Mouse (Mus musculus): ENCODE data around the gene Agap1.
A peak's percentile ranks its signal among the peaks of the same experiment; 100 is the strongest.

Gene Agap1

GRCm38 (mm10) chr1:89616556-89616955, 161.9 kb downstream of the Agap1 start:
- no peak for DNase-seq (ENCODE audit: low spot score)

- no peak for DNase-seq (ENCODE audit: low spot score)
These were observed 162.7 kb downstream of the Agap1 start for GRCm38 (mm10) chr1:89617336-89617735.

- DNase-seq (ENCODE audit: low spot score): no peak
These were observed 165.4 kb downstream of the Agap1 start for GRCm38 (mm10) chr1:89619963-89620362.

DNA sequence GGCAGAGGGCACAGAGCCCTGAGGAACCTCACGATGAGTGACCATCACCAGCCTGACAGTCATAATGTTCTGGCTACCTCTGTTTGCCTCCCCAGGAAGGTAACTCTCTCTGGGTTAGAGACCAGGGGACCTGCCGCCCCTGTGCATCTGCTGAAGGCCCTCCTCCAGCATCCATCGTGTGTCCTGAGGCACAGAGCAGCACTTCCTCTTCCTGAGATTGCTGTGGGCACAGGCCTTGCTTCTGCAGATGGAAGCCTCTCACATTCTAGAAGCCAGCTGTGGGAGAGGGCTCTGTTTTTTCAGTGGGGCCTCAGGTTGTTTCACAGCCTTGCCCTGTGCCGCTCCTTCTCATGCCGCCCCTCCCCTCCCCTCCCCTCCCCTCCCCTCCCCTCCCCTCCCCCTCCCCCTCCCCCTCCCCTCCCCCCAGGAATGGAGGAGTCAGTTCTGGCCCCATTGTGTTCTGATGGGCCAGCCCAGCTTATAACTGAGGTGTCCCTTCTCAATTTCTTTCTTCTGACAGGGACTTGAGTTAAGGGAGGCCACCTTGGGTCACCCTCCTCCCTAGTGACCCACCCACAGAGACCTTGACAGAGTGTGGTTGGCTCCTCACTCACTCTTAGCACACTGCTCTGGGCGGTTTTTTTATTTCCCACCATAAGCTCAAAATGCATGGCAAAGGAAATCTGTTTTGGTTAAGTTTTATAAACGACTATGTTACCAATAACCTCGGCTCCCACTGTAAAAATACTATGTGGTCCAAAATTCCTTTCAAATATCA, 166.6 kb downstream of the Agap1 start:
- no peak for DNase-seq (ENCODE audit: low spot score)

DNA sequence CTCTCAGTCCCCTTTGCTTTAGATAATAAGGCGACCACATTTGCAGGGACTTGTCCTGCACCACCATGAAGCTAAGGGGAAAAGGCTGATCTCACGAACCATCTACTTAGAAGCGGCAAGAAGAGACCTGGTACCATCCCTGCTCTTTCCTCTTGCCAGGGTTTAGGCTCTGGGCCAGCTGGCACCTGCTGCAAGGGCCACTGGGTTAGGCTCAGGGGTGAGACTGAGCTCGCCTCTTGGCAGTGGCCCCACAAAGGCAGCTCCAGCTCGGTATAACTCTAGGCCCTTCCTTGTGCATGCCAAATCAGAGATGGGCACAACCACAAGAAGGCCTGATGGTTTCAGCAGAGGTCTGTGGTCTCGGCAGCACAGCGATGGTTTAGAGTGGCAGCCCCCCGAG, 167.3 kb downstream of the Agap1 start:
- DNase-seq (ENCODE audit: low spot score): no peak

GRCm38 (mm10) chr1:89622801-89623200, 168.2 kb downstream of the Agap1 start:
- DNase-seq (ENCODE audit: low spot score): no peak

DNA sequence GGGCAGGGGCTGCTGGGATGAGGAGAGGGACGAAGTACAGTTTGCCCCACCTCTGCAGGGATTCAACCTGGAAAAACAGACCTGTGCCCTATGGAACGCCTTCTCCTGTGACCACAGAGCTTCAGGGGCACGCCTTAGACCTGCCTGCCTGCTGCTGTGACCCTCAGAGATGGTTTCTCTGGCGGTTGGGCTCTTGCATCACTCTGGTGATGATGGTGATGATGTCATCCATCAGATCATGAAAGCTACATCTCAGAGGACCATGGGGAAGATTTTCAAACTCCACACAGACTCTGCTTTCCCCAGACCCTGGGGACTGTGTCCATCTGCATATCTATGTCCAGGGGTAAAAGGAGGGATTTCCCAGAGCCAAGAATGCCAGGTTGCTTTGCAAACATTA, 170.7 kb downstream of the Agap1 start:
- DNase-seq (ENCODE audit: low spot score): no peak

GRCm38 (mm10) chr1:89625967-89626366, 171.4 kb downstream of the Agap1 start:
- no peak for DNase-seq (ENCODE audit: low spot score)

GRCm38 (mm10) chr1:89626940-89627339, 172.3 kb downstream of the Agap1 start:
- no peak for DNase-seq (ENCODE audit: low spot score)

GRCm38 (mm10) chr1:89627650-89628049, 173.0 kb downstream of the Agap1 start:
- DNase-seq (ENCODE audit: low spot score): no peak

- no peak for DNase-seq (ENCODE audit: low spot score)
These were observed 176.2 kb downstream of the Agap1 start for GRCm38 (mm10) chr1:89630836-89631235.

DNA sequence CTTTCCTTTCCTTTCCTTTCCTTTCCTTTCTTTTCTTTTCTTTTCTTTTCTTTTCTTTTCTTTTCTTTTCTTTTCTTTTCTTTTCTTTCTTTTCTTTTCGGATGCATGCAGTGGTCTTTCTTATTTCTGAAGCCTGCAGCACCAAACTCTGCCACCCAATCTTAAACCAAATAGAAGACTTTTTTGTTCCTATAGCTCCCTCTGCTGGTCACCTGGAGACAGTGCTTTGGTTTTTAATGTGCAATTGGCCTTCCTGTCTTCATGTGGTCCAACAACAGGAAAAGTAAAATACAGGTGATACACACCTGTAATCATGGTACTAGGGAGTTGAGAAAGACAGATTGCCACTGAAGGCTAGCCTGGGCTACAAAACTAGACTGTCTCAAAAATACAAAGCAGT, 177.1 kb downstream of the Agap1 start:
- peak; percentile 71 for DNase-seq (ENCODE audit: low spot score)

DNA sequence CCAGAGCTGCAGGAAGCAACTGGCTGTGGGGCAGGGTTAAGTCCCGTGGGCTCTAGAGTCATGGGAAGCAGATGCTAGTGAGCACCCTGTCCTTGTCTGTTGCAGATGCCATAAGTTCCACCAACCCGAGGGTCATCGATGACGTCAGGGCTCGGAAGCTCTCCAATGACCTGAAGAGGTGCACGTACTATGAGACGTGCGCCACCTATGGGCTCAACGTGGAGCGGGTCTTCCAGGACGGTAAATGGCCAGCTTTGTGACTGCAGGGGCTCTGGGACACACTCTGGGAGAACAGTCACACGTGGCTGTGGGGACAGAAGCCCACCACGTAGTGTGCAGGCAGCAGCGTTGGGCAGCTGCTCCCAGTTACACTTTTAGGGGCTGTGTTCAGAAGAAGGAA, 179.4 kb downstream of the Agap1 start:
- peak; percentile 43 for DNase-seq (ENCODE audit: low spot score)

GRCm38 (mm10) chr1:89635131-89635530, 180.5 kb downstream of the Agap1 start:
- no peak for DNase-seq (ENCODE audit: low spot score)

DNA sequence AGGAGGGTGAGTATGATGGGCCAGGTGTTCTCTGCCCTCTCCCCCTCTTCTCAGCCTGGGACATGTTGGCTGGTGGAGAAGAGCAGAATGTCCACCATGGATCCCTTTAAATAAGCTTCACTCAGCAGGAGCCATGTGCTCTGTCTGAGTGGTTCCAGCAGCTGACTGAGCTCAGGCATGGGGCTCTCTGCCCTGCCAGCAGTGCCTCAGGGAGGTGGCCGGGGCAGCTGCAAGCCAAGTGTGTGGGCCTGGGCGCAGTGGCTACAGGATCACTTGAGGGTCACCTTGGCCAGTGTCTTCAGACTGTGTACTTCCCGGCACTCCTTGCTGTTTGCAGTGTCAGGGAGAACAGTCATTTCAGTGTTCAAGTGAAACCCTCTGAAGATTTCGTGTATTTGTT, 183.1 kb downstream of the Agap1 start:
- DNase-seq (ENCODE audit: low spot score): no peak

- peak; percentile 37 for DNase-seq (ENCODE audit: low spot score)
These were observed 189.0 kb downstream of the Agap1 start for GRCm38 (mm10) chr1:89643445-89644100.

DNA sequence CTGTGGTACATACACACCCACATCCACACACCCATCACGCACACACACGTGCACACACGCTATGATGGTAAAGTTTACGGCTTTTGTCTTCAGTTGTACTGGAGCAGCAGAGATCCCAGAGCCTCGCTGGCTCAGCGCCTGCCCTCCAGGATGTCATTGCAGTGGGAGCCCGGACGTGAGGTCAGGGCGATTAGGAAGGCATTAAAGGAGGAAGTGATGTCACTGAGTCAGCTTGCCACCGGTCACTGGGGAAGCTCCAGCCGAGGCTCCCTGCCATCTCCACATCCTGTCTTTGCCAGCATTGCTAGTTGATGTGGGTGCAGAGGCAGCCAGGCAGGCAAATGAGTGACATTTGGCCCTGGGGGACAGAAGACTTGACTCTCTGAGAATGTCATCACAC, 189.5 kb downstream of the Agap1 start:
- DNase-seq (ENCODE audit: low spot score): peak; percentile 20

GRCm38 (mm10) chr1:89646326-89647018, 191.9 kb downstream of the Agap1 start:
- peak; percentile 89 for DNase-seq (ENCODE audit: low spot score)

DNA sequence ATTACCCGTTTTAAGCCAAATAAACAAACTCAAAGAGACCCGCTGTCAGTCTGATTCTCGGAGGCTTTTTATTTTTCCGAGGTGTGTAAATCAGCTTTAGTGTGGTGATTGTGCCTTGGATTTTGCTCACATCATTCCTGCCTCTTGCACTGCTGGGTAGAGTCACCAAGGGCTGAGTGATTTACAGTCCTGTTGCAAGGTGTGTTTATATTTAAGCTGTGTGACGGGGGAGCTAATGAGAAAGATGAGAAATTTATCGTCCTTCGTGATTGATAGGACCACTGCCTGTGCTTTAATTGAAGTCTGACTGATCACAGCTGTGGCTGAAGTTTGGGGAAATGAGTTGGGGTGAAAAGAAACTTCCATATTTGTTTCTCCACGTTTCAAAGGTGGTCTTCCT, 192.9 kb downstream of the Agap1 start:
- DNase-seq (ENCODE audit: low spot score): no peak

DNA sequence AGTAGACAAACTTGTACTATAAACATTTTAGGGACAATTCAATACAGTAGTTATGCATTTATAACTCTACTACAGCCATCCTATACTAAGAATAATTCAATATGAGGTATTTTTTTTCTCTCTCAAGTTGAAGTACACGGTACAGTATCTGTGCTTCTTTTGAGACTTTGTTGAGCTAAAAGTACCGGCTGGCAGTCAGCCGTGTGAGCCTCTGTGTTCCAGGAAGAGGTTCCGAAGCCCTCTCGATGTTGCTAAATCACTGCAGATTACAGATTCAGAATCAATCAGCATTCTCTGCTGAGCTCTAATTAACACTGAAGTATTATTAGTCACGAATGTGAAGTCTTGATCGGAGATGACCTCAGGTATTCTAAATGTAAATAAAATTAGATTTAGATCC, 196.0 kb downstream of the Agap1 start:
- DNase-seq (ENCODE audit: low spot score): no peak

DNA sequence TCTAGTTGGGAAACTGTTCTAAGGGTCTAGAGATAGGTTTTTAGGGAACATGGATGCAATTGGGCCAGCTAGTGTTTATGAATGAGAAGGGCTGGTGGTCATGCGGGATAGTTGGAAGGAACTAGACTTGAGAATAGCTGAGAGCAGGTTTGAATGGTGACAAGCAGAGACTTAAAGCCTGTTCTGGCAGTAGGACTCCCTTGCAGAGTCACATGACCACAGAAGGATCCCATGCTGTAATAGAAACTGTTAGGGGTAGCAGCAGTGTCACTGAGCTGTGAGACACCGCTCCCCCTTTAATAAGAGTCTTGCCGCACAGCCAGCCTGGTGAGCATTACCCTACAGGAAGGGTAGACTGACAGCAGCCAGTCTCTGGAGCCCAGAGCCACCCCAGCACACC, 201.6 kb downstream of the Agap1 start:
- DNase-seq (ENCODE audit: low spot score): no peak

- no peak for DNase-seq (ENCODE audit: low spot score)
These were observed 202.2 kb downstream of the Agap1 start for GRCm38 (mm10) chr1:89656643-89657321.

- DNase-seq (ENCODE audit: low spot score): no peak
These were observed 206.2 kb downstream of the Agap1 start for GRCm38 (mm10) chr1:89660804-89661203.
